Mouse (Mus musculus): ENCODE results near the gene Magohb.

DNA sequence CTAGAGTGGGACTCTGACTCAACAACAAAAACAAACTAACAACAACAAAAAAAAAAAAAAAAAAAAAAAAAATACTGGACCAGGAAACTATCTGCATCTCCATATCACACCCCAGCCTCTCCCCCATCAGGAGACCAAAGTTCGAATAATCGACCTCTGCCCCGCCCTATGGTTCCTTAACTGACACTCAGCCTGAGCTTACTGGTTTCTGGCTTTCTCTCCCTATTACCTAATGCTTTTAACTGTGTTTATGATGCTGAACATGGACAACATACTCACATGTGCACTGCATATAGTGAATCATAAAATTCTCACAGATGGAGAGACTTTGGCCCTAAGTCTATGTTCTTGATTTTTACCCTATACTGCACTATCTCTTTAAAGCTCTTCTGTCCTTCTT is 46.3 kb upstream of the Magohb start:
- TF ChIP-seq POLR2A (IDR thresholded peaks at IDR 0.05; ENCODE audit: insufficient read length, low read depth), result no peak
- TF ChIP-seq SRF (IDR thresholded peaks at IDR 0.05; ENCODE audit: control insufficient read depth, insufficient read length, low read depth), result no peak
- no peak for TF ChIP-seq E2F4 (IDR thresholded peaks at IDR 0.05; ENCODE audit: insufficient read depth)
- TF ChIP-seq USF1 (IDR thresholded peaks at IDR 0.05; ENCODE audit: low read depth), result no peak
- no peak for TF ChIP-seq MYOG (IDR thresholded peaks at IDR 0.05; ENCODE audit: control insufficient read depth in 1 of 3, insufficient read depth in 1 of 3, insufficient read length in 2 of 3, low read depth in 2 of 3)
